Mouse (Mus musculus): ENCODE data around the gene Tbk1. TPM values are rescaled to one million over a fixed set of nuclear protein-coding genes. Genes with fewer than 3 reads are reported as not detected.

Gene Tbk1
- 18.8 and 19.4 TPM in 2 replicates for polyA plus RNA-seq (2021; fragmentation: Nextera tagmentation)
- long read RNA-seq, experiment 1, transcript Tbk1-201 (21 exons, 3,024 nt): major isoform, 42 of 57 reads
- long read RNA-seq, experiment 1, partial matches to known transcripts: 12 of 57 reads
- long read RNA-seq, experiment 1, other reads (novel, unspliced or antisense): 3 of 57 reads
- long read RNA-seq, experiment 2, transcript Tbk1-201 (21 exons, 3,024 nt): major isoform, 269 of 306 reads
- long read RNA-seq, experiment 2, partial matches to known transcripts: 16 of 306 reads
- long read RNA-seq, experiment 2, other reads (novel, unspliced or antisense): 20 of 306 reads

GRCm38 (mm10) chr10:121586675-121587370 is at the start of gene Tbk1:
Gene Tbk1 (minus strand): TSS chr10:121586787.

GRCm38 (mm10) chr10:121626186-121626882 is 39.7 kb upstream of the Tbk1 start, which contains the start of gene Xpot:
Gene Xpot (minus strand): TSS chr10:121626332.

Small RNA genes within 50 kb of the gene (microRNA-seq; reads per million reads assigned to microRNA genes)
- not detected for gene Gm24330

Other genes starting within 250 kb of the Tbk1 start
- gene Tbc1d30, start 235.5 kb downstream of the Tbk1 start, polyA plus RNA-seq (2021; fragmentation: Nextera tagmentation): 10.6 and 13.2 TPM in 2 replicates
- gene Gns, start 221.7 kb downstream of the Tbk1 start, polyA plus RNA-seq (2021; fragmentation: Nextera tagmentation): 41.2 and 42.4 TPM in 2 replicates
- 0.97 and 1.0 TPM in 2 replicates for gene Rassf3, start 110.4 kb downstream of the Tbk1 start, polyA plus RNA-seq (2021; fragmentation: Nextera tagmentation)
- gene Xpot, start 39.5 kb upstream of the Tbk1 start, polyA plus RNA-seq (2021; fragmentation: Nextera tagmentation): 27.9 and 30.6 TPM in 2 replicates
- 0.18 and 0.26 TPM in 2 replicates for gene D930020B18Rik, start 54.8 kb upstream of the Tbk1 start, polyA plus RNA-seq (2021; fragmentation: Nextera tagmentation)
- 2.2 and 2.5 TPM in 2 replicates for gene BC048403, start 153.2 kb upstream of the Tbk1 start, polyA plus RNA-seq (2021; fragmentation: Nextera tagmentation)

All from layer of hippocampus, adult 6 months (tissue).